Mouse (Mus musculus) lung, adult 2 months (tissue): ENCODE data around the gene Tle6.

ENCODE experiments used
- CTCF ChIP-seq: fragments of 200-500 bp; IDR thresholded peaks from 2 replicates; pipeline ENCODE4 v1.5.1; 2011; ENCODE audit warnings: mild to moderate bottlenecking, low read length, control low read depth; ENCODE audit not compliant: insufficient read depth
- POLR2A ChIP-seq: fragments of 200-500 bp; IDR thresholded peaks from 2 replicates; pipeline ENCODE4 v1.6.1; 2011; ENCODE audit warnings: low read depth, mild to moderate bottlenecking, control low read depth, low read length, borderline replicate concordance; ENCODE audit errors: extremely low read depth

GRCm38 (mm10) chr10:81564734-81565133 is 36.1 kb downstream of the Tle6 start:
- TF ChIP-seq POLR2A, result no peak
- TF ChIP-seq CTCF, result peak; percentile 64
